Mouse (Mus musculus) erythroblast, embryonic 14.5 days (primary cell): ENCODE measurements around the gene Ttyh2. TPM values are rescaled to one million over a fixed set of nuclear protein-coding genes. Genes with fewer than 3 reads are reported as not detected.
A peak's percentile ranks its signal among the peaks of the same experiment; 100 is the strongest.
"Not testable (repeated sequence)": the region's sequence is repeated elsewhere in the genome, so short reads cannot be mapped to it uniquely, and the experiment has no call there.

Source experiments
- H3K27me3 ChIP-seq: 2 replicates; pipeline ENCODE4 v1.6.1; 2012; ENCODE audit warnings: inconsistent platforms; ENCODE audit not compliant: control insufficient read depth
- H3K36me3 ChIP-seq: 2 replicates; pipeline ENCODE4 v1.6.1; 2012; ENCODE audit warnings: mild to moderate bottlenecking, inconsistent platforms; ENCODE audit not compliant: control insufficient read depth
- H3K4me1 ChIP-seq: 2 replicates; pipeline ENCODE4 v1.6.1; 2012; ENCODE audit warnings: inconsistent platforms; ENCODE audit not compliant: control insufficient read depth
- H3K4me3 ChIP-seq: replicated peaks from 2 replicates; pipeline ENCODE3; 2012; ENCODE audit warnings: moderate library complexity, mild to moderate bottlenecking, inconsistent platforms
- H3K9me3 ChIP-seq: 2 replicates; pipeline ENCODE4 v1.6.1; 2012; ENCODE audit warnings: low read length, inconsistent platforms, mixed read lengths; ENCODE audit not compliant: control insufficient read depth
- GATA1 ChIP-seq: IDR thresholded peaks from 2 replicates; pipeline ENCODE4 v1.6.1; 2012; ENCODE audit warnings: low read length, inconsistent platforms, mixed read lengths
- TAL1 ChIP-seq: IDR thresholded peaks from 3 replicates; pipeline ENCODE4 v1.6.1; 2012; ENCODE audit warnings: low read length, inconsistent platforms, mixed read lengths
- polyA plus RNA-seq: library from polyadenylated mRNA; stranded (reverse); fragments of >175 nt; gene quantifications from 2 replicates; pipeline ENCODE4 v1.2.3, GENCODE M21; 2012

The Ttyh2 gene
- polyA plus RNA-seq, 1 experiment = 0.02 TPM

DNA sequence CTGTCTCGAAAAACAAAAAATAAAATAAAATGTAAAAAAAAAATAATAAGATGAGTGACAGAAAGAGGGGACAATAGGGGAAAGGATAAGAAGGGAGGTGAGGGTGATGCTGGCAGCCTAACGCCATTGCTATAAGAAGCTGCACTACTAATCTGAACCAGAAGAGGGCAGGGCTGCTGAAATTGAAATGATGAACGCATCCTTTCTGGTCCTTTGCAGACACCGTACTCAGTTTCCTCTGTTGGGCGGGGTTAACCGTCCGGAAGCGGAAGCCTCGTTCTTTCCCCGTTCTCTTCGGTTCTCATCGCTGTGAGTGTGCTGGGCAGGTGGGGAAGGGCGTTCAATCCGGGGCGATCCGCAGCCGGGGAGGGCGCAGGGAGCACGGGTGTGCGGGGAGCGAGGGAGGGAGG is 6.9 kb upstream of the Ttyh2 start, which contains the start of gene Rpl38:
Gene Rpl38, plus strand, starts transcription at position 224 of the 410 bp plus-strand sequence.
- H3K9me3 ChIP-seq = no peaks in the 10 kb centered on the region
- TF ChIP-seq GATA1 = no peak
- no peak for TF ChIP-seq TAL1
- H3K36me3 ChIP-seq = peaks cover 42% of the 10 kb centered on the region
- peaks cover 33% of the 10 kb centered on the region for H3K4me1 ChIP-seq
- peaks cover 14% of the 10 kb centered on the region for H3K27me3 ChIP-seq
- H3K4me3 ChIP-seq = peak within 1 kb of the TSS; percentile 73

DNA sequence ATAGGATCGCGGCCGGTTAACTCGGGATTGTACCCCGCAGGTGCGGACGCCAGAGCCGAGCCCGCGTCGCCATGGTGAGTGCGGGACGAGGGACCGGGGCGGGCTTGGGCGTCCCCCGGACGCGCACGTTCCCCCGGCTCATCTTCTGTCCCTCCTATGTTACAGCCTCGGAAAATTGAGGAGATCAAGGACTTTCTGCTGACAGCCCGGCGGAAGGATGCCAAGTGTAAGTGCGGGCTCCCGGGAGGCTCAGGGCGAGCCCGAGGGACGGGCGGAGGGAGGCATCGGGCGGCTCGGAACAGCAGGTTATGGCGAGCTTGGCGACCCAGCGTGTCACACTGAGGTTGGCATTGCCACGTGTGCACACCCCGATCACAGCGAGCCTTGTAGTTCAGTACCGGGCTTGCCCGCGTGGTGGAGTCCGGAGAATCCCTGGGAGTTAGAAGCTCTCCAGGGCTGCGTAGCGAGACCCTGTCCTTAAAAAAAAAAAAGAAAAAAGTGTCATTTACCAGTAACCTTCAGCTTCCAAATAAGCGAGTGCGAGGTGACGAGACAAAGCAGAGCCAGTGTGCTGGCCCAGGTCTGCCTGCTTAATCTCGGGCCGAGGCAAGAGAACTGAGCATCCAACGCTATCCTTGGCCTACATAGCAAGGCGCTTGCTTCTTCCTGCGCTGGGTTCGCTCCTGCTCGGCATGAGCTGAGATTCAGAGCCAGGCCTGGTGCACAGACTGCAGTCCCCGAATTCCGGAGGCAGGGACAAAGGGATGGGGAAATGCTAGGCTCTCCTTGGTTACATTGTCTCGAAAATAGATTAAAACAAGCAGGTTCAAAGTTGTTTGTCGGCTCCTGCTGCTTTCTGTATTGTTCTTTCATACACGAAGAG is 6.2 kb upstream of the Ttyh2 start:
- Histone ChIP-seq H3K9me3 (no peaks in the 10 kb centered on the region), H3K27me3 (peaks cover 14% of the 10 kb centered on the region), H3K4me3 (peak overlapping the region; percentile 73), H3K4me1 (peaks cover 38% of the 10 kb centered on the region), H3K36me3 (peaks cover 49% of the 10 kb centered on the region)
- TF ChIP-seq TAL1 = no peak
- TF ChIP-seq GATA1 = no peak

DNA sequence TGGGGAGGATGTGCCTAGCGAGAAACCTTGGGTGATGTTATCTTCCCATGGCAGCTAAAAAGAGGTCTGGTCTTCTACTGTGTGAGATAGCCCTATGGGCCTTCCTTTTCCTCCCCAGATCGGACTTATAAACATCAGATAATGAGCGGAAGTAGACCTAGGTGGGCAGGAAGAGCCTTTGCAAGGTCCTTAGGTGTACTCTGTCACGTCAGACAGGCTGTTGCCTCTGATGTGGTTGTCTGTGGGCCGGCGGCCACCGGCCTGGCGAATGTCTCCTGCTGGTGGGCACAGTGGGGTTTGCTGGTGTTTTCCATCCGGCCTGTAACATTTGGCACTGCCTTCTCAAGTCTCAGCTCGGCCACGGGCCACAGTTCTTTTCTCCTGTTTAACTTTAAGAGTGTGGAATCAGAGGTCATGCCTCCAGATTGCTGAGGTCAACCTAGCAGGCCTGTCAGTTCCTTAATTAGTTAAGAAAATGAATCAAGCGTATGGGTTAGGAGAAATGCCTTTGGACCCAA is 5.5 kb upstream of the Ttyh2 start:
- H3K36me3 ChIP-seq = peaks cover 54% of the 10 kb centered on the region
- H3K4me1 ChIP-seq = peaks cover 42% of the 10 kb centered on the region

DNA sequence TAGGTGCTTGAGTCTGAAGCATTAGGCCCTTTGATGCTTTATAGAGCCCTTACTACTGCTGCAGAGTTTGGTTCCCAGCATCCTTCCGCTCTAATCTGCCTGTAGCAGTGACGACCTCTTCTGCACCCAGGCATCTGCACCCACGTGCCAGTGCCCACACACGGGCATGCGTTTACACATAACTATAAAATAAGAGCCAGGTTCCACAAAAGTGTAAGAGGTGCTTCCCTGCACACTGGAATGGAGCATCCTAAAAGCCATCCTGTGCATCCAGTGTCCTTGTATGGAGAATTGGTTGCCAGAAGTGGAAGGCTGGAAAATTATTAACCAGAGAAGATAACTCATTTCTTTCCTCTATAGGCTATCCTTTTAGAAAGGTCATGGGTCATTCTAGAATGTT is 4.1 kb upstream of the Ttyh2 start:
- Histone ChIP-seq H3K36me3 (peaks cover 54% of the 10 kb centered on the region), H3K9me3 (no peaks in the 10 kb centered on the region), H3K27me3 (peaks cover 16% of the 10 kb centered on the region), H3K4me3 (no peak overlapping the region), H3K4me1 (peaks cover 54% of the 10 kb centered on the region)
- TF ChIP-seq GATA1 = no peak
- no peak for TF ChIP-seq TAL1

More for the DNA sequence above, 5.5 kb upstream of the Ttyh2 start:
- H3K9me3 ChIP-seq = no peaks in the 10 kb centered on the region
- H3K27me3 ChIP-seq = peaks cover 11% of the 10 kb centered on the region
- TF ChIP-seq GATA1 (no peak; the same call in 1 of the 2 replicates), TAL1 (no peak)
- H3K4me3 ChIP-seq = peak overlapping the region; percentile 73

DNA sequence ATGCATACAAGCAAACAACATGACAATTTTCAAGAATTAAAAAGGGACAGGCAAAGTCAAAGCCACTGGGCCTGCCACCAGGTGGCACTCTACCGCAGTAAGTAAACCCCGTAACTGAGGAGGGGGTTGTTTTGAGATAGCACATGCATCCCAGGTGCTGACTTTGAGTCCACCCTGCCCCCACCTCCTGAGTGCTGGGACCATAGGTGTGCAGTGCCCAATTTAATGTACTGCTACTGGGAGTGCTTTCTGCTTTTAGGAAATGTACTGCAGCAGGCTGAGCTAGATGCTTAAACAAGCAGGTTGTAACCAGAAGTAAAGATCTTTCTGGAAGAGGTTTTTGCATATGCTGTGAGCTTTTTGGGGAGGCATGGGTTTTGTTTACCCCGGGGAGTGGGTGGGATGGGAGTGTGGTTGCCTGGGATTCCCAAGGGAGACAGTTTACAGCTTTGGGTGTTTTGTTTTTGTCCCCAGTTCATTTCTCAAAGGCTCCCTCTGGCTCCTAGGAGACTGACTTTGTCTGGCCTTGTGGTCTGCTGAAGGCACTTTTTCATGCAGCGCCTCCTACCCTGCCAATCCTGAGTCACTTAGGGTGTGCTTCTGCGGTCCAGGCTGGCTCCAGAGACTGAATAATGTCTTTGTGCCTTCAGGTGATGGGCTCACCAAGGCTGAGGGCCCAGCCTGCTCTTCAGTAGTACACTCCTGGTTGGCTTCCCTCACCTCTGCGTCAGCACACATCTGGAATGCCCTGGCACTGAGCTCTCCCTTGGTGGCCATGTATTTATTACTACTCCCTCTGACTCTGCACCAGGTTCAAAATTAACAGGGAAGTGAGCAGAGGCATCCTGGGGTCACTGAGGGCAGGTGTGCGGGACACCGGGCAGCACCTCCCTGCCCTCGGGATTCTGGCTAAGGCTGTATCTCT is 2.2 kb upstream of the Ttyh2 start:
- Histone ChIP-seq H3K4me3 (no peak overlapping the region), H3K27me3 (peaks cover 26% of the 10 kb centered on the region), H3K36me3 (peaks cover 54% of the 10 kb centered on the region), H3K9me3 (no peaks in the 10 kb centered on the region), H3K4me1 (peaks cover 53% of the 10 kb centered on the region)
- TF ChIP-seq TAL1 = no peak
- TF ChIP-seq GATA1 = no peak

DNA sequence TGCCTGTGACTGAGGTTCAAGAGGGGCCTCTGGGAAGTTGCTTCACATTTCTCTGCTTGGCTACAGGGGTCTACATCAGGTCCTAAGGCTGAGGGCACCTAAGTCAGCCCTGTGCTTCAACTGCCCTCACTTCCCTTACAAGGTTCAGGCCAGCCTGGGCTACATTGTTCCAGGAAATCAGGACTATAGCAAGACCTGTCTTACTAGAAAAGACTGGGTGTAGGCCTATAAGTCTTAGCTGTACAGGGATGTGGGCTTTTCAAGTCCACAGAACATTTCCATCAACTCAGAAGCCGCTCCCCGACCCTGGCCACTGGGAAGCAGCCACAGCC is 1.5 kb upstream of the Ttyh2 start:
- Histone ChIP-seq H3K36me3 (peaks cover 54% of the 10 kb centered on the region), H3K9me3 (no peaks in the 10 kb centered on the region), H3K4me1 (peaks cover 53% of the 10 kb centered on the region), H3K27me3 (peaks cover 26% of the 10 kb centered on the region), H3K4me3 (no peak overlapping the region)
- no peak for TF ChIP-seq GATA1

DNA sequence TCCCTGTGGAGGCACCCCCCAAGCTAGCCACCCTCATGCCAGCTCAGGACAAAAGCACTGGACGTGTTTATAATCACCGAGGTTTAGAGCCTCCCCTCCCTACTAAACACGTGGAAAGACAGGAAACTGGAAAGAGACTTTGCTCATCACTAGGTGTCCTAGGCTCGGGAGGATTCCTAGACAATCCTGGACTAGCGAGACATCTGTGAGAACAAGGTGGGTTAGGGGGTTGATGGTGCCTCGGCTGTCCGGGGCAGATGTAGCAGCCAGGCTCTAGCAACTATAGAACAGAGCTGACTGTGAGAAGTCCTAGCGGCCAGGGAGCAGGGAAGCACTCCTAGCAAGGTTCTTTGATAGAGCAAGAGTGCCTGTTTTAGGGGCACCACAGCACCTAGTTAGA is 1.1 kb upstream of the Ttyh2 start:
- no peak for TF ChIP-seq GATA1
- no peak for TF ChIP-seq TAL1
- H3K4me1 ChIP-seq = peaks cover 48% of the 10 kb centered on the region
- H3K4me3 ChIP-seq = no peak overlapping the region
- peaks cover 54% of the 10 kb centered on the region for H3K36me3 ChIP-seq
- no peaks in the 10 kb centered on the region for H3K9me3 ChIP-seq
- H3K27me3 ChIP-seq = peaks cover 26% of the 10 kb centered on the region

DNA sequence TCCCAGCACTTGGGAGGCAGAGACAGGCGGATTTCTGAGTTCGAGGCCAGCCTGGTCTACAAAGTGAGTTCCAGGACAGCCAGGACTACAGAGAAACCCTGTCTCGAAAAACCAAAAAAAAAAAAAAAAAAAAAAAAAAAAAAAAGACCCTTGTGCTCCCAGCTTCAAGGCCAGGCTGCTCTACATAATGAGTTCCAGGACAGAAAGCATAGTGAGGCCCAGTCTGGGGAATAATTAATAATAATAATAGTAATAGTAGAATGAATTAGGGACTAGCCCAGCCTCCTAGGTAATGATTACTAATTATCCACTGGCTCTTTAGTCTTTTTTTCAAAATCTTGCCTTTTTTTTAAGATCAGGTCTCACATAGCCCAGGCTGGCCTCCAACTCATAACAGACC is 435 bp upstream of the Ttyh2 start:
- peaks cover 42% of the 10 kb centered on the region for H3K4me1 ChIP-seq

DNA sequence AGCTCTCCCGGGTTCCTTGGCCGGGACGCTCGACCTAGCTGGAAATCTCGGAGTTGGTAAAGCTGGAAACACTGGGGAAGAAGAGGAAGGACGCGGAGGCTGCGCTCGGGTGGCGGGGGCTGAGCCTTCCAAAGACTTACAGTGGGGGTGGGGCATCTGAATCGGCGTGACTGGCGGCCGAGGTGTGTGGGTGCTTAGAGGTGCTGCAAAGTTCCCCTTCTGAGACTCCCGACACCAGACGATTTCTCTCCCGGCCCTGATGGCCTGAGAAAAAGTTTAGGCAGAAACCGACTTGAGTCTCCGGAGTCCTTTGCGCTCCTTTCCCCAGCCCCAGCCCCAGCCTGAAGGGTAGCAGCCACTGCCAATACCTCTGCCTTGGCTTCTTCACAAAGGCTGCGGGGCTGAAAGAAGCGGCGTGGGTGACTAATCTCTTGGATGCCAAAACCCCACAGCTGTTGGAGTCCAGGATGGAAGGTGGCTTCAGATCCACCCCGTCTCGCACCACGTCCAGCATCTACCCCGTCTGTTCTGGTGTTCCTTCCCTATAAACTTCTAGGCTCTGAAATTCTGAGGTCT is 683 bp downstream of the Ttyh2 start:
- TF ChIP-seq TAL1 (no peak), GATA1 (no peak)
- Histone ChIP-seq H3K27me3 (peaks cover 26% of the 10 kb centered on the region), H3K9me3 (no peaks in the 10 kb centered on the region), H3K4me3 (peak overlapping the region; percentile 65), H3K36me3 (peaks cover 36% of the 10 kb centered on the region), H3K4me1 (peaks cover 31% of the 10 kb centered on the region)

More for the DNA sequence above, 435 bp upstream of the Ttyh2 start:
- not testable (repeated sequence) for H3K9me3 ChIP-seq, H3K4me3 ChIP-seq
- Histone ChIP-seq H3K27me3 (peaks cover 26% of the 10 kb centered on the region), H3K36me3 (peaks cover 47% of the 10 kb centered on the region)
